Mouse (Mus musculus) lung, postnatal 14 days (tissue): ENCODE results near the gene Coq7.

ENCODE experiments used
- DNase-seq: peaks from one replicate; pipeline ENCODE4 v3.0.0; 2021

The Coq7 gene

GRCm38 (mm10) chr7:118533178-118533578 lies at the start of gene Coq7:
TSS of gene Coq7 (minus strand) at chr7:118533356.
- DNase-seq = peak; percentile 94

GRCm38 (mm10) chr7:118579938-118580337 lies 46.8 kb upstream of the Coq7 start:
- no peak for DNase-seq

- no peak for DNase-seq
Measured at GRCm38 (mm10) chr7:118578269-118578668, 45.1 kb upstream of the Coq7 start.

GRCm38 (mm10) chr7:118572039-118572438 lies 38.9 kb upstream of the Coq7 start:
- peak; percentile 24 for DNase-seq

GRCm38 (mm10) chr7:118571350-118571749 lies 38.2 kb upstream of the Coq7 start:
- DNase-seq = no peak

GRCm38 (mm10) chr7:118569121-118569543 lies 36.0 kb upstream of the Coq7 start:
- no peak for DNase-seq

- DNase-seq = no peak
Measured at GRCm38 (mm10) chr7:118554290-118554689, 21.1 kb upstream of the Coq7 start.

GRCm38 (mm10) chr7:118553881-118554280 lies 20.7 kb upstream of the Coq7 start:
- DNase-seq = peak; percentile 57

GRCm38 (mm10) chr7:118547451-118547850 lies 14.3 kb upstream of the Coq7 start:
- no peak for DNase-seq

- DNase-seq = no peak
Measured at GRCm38 (mm10) chr7:118544128-118544527, 11.0 kb upstream of the Coq7 start.

- peak; percentile 51 for DNase-seq
Measured at GRCm38 (mm10) chr7:118535076-118535475, 1.9 kb upstream of the Coq7 start.

- DNase-seq = no peak
Measured at GRCm38 (mm10) chr7:118534326-118534725, 1.2 kb upstream of the Coq7 start.

- peak; percentile 98 for DNase-seq
Measured at GRCm38 (mm10) chr7:118532519-118533177, 508 bp downstream of the Coq7 start.

GRCm38 (mm10) chr7:118526967-118527366 lies 6.2 kb downstream of the Coq7 start:
- DNase-seq = no peak

GRCm38 (mm10) chr7:118522077-118522476 lies 11.1 kb downstream of the Coq7 start:
- no peak for DNase-seq

GRCm38 (mm10) chr7:118519661-118520060 lies 13.5 kb downstream of the Coq7 start:
- no peak for DNase-seq

GRCm38 (mm10) chr7:118518687-118519086 lies 14.5 kb downstream of the Coq7 start:
- peak; percentile 90 for DNase-seq

- DNase-seq = peak; percentile 43
Measured at GRCm38 (mm10) chr7:118517819-118518218, 15.3 kb downstream of the Coq7 start.

- DNase-seq = no peak
Measured at GRCm38 (mm10) chr7:118508556-118508955, 24.6 kb downstream of the Coq7 start.

- DNase-seq = no peak
Measured at GRCm38 (mm10) chr7:118503844-118504243, 29.3 kb downstream of the Coq7 start.

- no peak for DNase-seq
Measured at GRCm38 (mm10) chr7:118502333-118502732, 30.8 kb downstream of the Coq7 start.

GRCm38 (mm10) chr7:118499784-118500435 lies 33.2 kb downstream of the Coq7 start:
- no peak for DNase-seq

- no peak for DNase-seq
Measured at GRCm38 (mm10) chr7:118498984-118499783, 34.0 kb downstream of the Coq7 start.
